Comparison of ENCODE assay signal across 5 mouse cellular contexts in genomic region chr1:85033616-85034015, GRCm38 (mm10).
DNase-seq lines count a peak whose midpoint lies in the region; ATAC-seq and TF ChIP-seq lines count a peak whose summit lies in the region.
"Not testable (repeated sequence)": the region's sequence is repeated elsewhere in the genome, so short reads cannot be mapped to it uniquely, and the experiment has no call there.

No protein-coding gene starts in this region.

- not testable (repeated sequence) for TF ChIP-seq RAD21 in MEL (IDR thresholded peaks at IDR 0.05; ENCODE audit: low read depth, low read length)

- DNase-seq in A20 (ENCODE audit: low read depth, low spot score) (peak; percentile 63), MEL (ENCODE audit: low read depth, low spot score) (peak; percentile 0)
- peak; percentile 19 for DNase-seq in heart, adult 11 months
- peak; percentile 0 for DNase-seq in midbrain, postnatal 0 days (ENCODE audit: low spot score)
- peak; percentile 0 for DNase-seq in thymus, postnatal 0 days (ENCODE audit: low spot score)

- not testable (repeated sequence) for H3K4me3 ChIP-seq in MEL (ENCODE audit: control insufficient read depth in 1 of 2, insufficient read depth in 1 of 2, low read depth in 2 of 2, low read length in 2 of 2); midbrain, postnatal 0 days (ENCODE audit: low read depth, low read length)

- not testable (repeated sequence) for TF ChIP-seq CTCF in MEL (IDR thresholded peaks at IDR 0.05 in 2 of 3, conservative IDR thresholded peaks at IDR 0.05 in 1 of 3; ENCODE audit: control insufficient read depth in 1 of 3, insufficient read depth in 1 of 3, low read depth in 2 of 3, low read length in 3 of 3, poor library complexity in 1 of 3, severe bottlenecking in 1 of 3); midbrain, postnatal 0 days (IDR thresholded peaks at IDR 0.05)

- H3K9me3 ChIP-seq in MEL (replicated peaks; ENCODE audit: insufficient read depth, low read length); midbrain, postnatal 0 days (ENCODE audit: low read length): not testable (repeated sequence)

- H3K27ac ChIP-seq in MEL (ENCODE audit: control insufficient read depth, low read depth, low read length); midbrain, postnatal 0 days (ENCODE audit: low read depth, low read length): not testable (repeated sequence)

- H3K4me1 ChIP-seq in MEL (ENCODE audit: control insufficient read depth in 1 of 2, insufficient read depth in 2 of 2, low read length in 2 of 2); midbrain, postnatal 0 days (ENCODE audit: insufficient read depth, low read length): not testable (repeated sequence)

- 95% methylated on average over 5 of the region's 6 CpGs for WGBS in midbrain, postnatal 0 days

- not testable (repeated sequence) for H3K79me2 ChIP-seq in MEL (ENCODE audit: control insufficient read depth, insufficient read depth, low read length, poor library complexity)

- not testable (repeated sequence) for H3K4me2 ChIP-seq in midbrain, postnatal 0 days (ENCODE audit: low read depth, low read length, poor library complexity, severe bottlenecking)

- not testable (repeated sequence) for TF ChIP-seq POLR2A in MEL (IDR thresholded peaks at IDR 0.05; ENCODE audit: control insufficient read depth in 1 of 2, insufficient read depth in 1 of 2, low read depth in 1 of 2, low read length in 2 of 2, poor library complexity in 1 of 2)

- H3K27me3 ChIP-seq in MEL (ENCODE audit: control insufficient read depth in 1 of 2, insufficient read depth in 2 of 2, low read length in 2 of 2); midbrain, postnatal 0 days (ENCODE audit: insufficient read depth, low read length): not testable (repeated sequence)

- ATAC-seq in midbrain, postnatal 0 days (ENCODE audit: low FRiP score), result not testable (repeated sequence)

- not testable (repeated sequence) for H3K36me3 ChIP-seq in MEL (ENCODE audit: control insufficient read depth in 1 of 2, insufficient read depth in 2 of 2, low read length in 2 of 2); midbrain, postnatal 0 days (ENCODE audit: insufficient read depth, low read length)

- H3K9ac ChIP-seq in MEL (ENCODE audit: control insufficient read depth, low read depth, low read length, poor library complexity, severe bottlenecking); midbrain, postnatal 0 days (replicated peaks; ENCODE audit: low read length, poor library complexity, severe bottlenecking): not testable (repeated sequence)

- TF ChIP-seq EP300 in MEL (IDR thresholded peaks at IDR 0.05; ENCODE audit: low read depth in 1 of 2, low read length in 2 of 2), result not testable (repeated sequence)

Comparison
In these comparisons a context has a peak if more than half of its experiments do, and no peak if none do; other contexts are left out.
1. DNase-seq: peak in every context shown above with its lines; median percentile 63 in A20; 19 in heart, adult 11 months; 0 in MEL; 0 in midbrain, postnatal 0 days; 0 in thymus, postnatal 0 days.